Mouse (Mus musculus) monocyte, adult 5-6 weeks (primary cell): ENCODE data around the gene Nup107. TPM values are rescaled to one million over a fixed set of nuclear protein-coding genes. Genes with fewer than 3 reads are reported as not detected.
A peak's percentile ranks its signal among the peaks of the same experiment; 100 is the strongest.
"Not testable (repeated sequence)": the region's sequence is repeated elsewhere in the genome, so short reads cannot be mapped to it uniquely, and the experiment has no call there.

ENCODE experiments used
- ATAC-seq: fragments of 153-309, 156-312 bp; replicated peaks from 2 replicates; pipeline ENCODE4 v1.8.0; 2017; ENCODE audit warnings: mild to moderate bottlenecking; ENCODE audit not compliant: low TSS enrichment, insufficient number of reproducible peaks, severe bottlenecking, poor library complexity, low FRiP score
- total RNA-seq: library from RNA; stranded (forward); fragments of 200-1000, 200-491, 200-594 nt; gene quantifications from 3 replicates; pipeline ENCODE4 v1.2.3, GENCODE M21; 2017

Gene Nup107
- total RNA-seq, 1 experiment from 2014 or later: 83.6 TPM

DNA sequence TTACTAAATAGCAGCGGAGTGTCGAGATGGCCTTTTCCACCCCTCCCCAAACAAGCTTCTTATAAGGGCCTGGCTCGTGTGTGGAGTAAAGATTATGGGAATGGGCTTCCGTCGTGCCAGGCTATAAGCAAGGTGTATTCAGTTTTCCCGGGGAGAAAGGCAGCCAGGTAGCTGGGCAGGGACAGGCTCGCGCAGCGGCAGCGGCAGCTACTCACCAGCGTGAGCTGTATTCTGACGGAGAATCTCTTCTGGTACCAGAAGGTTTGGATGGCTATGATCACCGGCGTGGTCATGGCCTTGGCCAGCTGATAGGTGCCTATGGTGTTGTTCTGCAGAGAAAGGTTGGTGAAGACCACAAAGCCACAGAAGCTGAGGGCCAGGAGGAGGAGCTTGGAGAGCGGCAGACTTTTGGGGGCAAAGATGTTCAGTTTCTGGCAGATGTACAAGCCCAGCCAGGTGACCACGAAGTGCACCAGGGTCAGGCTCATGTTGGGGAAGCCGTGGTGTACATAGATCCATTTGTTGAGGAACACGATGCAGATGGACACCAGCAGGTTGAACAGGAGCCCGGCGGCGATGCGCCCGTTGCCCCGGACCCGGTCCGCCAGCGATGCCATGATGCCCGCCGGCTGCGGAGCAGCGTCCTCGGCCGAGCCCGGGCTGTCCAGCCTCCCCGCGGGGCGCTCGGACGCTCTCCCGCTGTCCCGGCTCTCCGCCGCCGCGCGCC is 46.8 kb downstream of the Nup107 start:
- peak; percentile 36; the same call in 1 of the 2 replicates for ATAC-seq

DNA sequence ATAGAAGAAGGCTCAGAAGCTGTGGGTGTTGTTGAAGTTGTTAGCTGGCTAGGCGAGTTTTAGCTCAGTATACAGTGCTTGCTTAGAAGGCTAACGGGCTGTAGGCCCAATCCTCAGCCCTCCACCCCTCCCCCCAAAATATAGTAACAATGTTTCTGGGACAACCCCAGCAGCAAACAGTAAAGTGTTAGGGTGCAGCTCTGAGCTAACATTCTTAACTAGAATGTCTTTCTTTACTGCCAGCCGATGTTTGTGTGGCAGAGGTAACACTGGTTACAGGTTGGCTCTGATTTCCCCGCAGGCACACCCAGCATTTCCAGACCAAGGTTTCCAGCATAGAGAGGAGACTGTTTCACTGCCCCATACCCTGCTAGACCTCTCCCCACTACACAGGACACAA is 48.6 kb downstream of the Nup107 start:
- no peak for ATAC-seq

DNA sequence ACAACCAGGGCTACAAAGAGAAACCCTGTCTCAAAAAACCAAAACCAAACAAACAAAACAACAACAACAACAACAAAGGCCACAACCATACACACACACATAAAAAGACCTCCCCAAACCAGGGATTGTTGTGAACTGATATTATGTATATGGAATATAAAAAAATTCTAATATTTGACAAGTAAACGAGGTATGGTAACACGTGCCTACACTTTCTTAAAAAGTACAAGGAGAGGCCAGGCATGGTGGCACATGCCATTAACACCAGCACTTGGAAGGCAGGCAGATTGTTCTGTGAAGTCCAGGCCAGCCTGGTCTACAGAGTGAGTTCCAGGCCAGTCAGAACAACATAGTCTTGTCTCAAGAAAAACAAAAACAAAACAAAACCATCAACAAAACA is 49.3 kb downstream of the Nup107 start:
- no peak for ATAC-seq

DNA sequence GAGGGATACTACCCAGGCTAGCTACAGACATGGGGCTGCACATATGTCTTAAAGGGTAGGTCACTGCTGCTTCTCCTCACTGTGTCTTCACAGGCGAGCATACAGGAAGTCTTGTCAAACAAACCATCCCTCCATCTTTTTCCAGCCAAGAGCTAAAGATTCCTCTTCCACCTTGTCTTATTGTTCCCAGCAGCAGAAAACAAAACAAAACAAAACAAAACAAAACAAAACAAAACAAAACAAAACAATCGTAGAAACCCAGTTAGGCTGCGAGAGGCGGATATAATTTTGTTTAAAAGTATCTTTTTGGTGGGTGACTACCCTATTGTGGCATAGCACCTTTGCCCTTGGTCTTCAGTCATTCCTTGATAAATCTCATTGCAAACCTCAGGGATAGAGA is 49.9 kb downstream of the Nup107 start:
- ATAC-seq: no peak

DNA sequence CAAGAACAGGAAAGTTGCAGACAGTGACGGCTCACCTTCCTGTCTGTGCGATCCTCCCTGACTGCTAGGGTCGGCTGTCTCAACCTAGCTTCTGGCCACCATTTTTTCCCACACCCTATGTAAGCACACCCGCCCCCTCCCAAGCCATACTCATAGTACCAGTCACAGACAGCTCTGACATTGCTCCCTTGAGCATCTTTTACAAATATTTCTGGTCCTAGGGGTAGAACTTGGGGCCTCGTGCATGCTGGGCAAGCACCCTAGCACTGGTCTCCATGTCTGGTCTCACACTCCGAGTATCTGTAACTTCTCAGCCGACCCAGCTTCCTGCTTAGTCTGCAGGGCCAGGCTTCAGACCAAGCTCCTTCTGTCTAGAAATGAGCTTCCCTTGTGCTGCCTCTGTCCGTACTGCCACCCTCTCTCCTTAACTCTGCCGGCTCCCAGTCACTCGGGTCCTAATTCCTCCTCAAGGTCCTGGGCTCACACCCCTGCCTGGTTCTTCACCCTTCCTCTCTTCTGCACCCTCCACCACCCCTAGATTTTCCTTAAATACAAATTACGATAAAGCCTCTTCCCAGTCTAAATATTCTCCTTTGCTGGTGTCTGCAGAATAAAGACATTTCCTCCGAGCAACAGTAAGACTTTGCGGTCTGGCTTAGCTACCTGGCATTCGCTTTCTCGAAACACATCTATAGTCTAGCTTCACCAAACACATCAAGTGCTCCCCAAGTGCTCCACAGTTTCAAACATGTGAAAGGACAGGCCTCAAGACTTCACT is 50.6 kb downstream of the Nup107 start:
- no peak for ATAC-seq

DNA sequence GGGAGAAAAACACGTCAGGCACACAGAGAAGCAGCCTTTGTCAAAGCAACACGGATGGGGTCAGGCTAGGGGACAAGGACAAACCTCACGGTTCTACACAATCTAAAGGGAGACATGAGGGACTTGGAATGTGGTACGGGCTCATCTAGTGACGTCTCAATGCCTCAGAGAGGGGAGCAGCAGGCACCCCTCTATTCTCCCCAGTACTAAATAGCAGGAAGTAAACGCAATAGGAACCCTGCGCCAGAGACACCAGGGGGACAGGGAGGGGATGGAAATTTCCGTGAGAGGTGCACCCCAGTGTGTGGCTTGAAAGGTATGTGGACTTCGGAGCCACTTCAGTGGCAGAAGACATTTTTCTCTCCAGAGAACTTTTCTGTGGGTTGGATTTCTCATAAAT is 51.6 kb downstream of the Nup107 start:
- ATAC-seq: no peak

DNA sequence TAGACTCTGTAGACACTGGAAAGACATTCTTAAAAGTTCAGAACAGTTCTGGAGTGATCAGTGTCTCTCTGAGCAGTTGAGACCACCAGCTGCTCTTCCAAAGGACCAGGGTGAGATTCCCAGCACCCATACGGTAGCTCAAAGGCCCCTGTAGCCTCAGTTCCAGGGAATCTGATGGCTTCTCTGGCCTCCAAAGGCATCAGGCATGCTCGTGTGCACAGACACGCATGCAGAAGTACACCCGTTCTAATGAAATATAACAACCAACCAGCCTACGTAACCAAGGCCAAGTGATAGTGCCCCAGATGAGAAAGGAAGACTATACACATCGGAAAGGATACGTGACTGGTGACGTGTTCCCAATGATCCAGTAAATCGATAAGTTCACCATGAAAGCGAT is 52.3 kb downstream of the Nup107 start:
- ATAC-seq: no peak

DNA sequence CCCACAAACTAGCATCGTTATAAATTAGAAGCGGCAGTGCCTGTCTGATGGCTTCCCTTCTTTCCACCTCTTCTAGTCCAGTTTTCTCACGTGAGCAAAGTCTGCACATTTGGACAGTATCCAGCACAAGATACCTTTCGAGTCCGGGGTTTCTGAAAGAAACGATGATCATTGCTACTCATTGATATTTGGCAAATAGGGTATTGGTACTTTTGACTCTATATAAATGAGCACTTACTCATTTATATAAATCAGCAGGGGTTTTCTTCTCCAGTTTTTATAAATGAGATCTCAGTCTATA is 52.9 kb downstream of the Nup107 start:
- no peak for ATAC-seq

DNA sequence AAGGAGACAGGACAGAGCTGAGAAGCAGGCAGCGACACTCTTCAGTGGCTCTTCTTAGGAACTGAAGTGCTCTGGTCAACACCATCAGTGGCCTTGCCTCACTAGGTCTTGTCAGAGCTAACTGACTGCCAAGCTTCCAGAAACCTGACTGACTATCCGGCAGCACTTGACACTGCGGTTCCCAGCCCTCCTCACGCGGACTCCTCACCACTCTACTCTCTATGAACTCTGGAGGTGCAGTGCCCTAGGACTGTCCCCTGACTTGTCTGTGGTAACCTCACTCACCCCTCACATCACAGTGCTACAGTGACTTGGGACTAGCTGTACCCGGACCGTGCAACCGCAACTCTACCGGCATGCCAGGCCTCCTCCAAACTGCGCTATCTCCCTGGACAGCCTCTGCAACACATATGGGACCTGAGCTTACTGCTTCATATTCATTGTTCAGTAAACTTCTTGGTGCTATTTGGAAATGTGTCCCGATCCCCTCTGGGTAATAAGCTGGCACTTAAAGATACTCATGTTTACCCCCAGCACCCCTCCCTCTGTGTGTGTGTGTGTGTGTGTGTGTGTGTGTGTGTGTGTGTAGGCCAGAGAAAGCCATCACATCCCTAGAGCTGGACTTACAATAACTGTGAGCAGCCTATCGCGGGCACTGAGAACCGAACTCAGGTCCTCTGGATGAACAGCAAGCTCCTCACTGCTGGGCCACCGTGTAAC is 53.4 kb downstream of the Nup107 start:
- ATAC-seq: no peak

DNA sequence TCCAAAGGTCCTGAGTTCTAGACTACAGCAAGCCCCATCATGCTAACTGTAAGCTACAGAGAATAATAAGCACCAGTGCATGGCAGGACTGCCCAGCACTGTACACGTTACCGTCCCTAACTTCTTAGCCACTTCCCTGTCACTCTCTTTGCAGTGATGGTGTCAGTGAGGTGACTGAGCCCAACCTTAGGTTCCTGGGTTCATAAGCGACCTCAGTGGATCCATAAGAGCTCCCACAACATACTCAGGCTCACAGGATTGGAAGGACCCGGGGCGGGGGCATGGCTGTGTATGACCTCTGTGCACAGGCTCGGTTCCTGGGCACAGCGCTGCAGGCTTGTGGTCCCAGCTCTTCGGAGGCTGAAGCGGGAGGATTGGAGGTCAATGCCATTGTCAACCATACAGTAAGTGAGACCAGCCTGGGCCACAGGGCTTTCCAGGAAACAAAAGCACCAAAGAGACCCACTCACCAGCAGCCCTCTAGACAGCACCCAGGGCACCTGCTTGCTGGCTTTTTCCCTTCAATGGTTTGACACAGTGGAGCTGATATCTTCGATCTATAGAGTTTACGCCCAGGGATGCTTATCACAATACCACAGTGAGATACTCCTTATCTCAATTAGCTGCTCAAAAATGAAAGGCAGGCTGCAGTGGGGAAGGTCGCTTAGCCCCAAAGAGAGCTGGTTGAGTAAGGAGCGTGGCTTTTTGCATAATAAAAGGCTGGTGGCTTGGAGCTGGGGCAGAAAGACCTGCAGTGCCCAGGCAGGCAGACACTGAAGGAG is 54.2 kb downstream of the Nup107 start:
- no peak for ATAC-seq

DNA sequence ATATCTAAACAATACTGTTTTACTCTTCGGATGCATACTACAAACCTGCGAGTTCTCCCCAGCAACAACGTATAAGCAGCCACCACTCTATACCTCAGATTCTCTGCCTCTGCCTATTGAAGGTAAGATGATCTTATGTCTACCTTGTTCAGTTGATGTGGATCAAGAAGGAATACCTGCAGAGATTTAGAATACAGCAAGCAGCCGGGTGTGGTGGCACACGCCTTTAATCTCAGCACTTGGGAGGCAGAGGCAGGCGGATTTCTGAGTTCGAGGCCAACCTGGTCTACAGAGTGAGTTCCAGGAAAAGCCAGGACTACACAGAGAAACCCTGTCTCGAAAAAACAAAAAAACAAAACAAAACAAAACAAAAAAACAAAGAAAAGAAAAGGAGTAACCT is 55.0 kb downstream of the Nup107 start:
- ATAC-seq: not testable (repeated sequence)

DNA sequence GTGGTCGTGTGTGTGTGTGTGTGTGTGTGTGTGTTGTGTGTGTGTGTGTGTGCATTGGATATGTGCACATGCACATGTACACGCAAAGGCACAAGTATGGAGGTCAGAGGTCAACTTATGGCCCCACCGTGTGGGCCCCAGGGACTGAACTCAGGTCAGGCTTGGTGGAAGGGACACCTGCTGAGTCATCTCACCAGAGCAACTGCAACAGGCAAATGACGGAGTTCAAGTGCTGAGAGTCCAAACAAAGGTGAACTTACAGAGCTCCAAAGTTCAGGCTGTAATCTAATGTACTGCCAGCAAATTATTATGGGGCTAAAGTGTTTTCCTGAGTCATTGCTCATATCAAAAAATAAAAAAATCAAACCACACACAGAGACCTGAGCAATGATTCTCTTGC is 55.4 kb downstream of the Nup107 start:
- ATAC-seq: no peak

DNA sequence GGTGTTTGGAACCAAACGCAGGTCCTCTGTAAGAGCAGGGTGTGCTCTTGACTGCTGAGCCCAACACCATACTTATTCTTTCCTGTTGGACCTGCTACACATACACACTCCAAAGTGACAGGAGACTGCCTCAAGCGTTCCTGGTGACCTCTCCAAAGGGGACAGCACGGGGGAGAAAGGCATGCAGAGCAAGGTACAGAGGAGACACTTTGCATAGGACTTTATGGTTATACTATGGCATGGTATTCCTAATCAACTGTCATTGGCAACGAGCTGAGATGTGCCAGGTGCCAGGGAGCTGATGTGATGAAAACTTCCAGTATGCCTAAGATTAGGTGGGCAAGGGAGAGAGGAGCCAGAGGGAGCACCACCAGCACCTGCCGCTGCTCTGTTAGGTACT is 55.9 kb downstream of the Nup107 start:
- no peak for ATAC-seq

DNA sequence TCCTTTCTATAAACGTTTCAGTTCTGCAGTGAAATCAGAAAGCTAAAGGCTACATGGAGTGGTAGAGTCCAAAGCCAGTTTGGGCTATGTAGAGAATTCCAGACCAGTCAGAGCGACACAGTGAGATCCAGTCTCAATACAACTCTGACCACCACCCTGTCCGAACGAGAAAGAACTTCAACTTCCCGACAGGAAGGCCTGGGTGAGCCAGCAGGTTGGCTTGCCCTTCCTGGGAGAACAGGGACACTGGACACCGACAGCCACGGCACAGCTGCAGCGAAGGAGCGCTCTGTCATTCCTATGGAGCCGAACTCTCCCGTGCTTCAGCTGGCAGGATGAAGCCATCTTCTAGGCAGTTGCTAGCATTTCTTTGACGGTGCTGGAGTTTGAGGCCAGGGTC is 57.1 kb downstream of the Nup107 start:
- not testable (repeated sequence) for ATAC-seq

DNA sequence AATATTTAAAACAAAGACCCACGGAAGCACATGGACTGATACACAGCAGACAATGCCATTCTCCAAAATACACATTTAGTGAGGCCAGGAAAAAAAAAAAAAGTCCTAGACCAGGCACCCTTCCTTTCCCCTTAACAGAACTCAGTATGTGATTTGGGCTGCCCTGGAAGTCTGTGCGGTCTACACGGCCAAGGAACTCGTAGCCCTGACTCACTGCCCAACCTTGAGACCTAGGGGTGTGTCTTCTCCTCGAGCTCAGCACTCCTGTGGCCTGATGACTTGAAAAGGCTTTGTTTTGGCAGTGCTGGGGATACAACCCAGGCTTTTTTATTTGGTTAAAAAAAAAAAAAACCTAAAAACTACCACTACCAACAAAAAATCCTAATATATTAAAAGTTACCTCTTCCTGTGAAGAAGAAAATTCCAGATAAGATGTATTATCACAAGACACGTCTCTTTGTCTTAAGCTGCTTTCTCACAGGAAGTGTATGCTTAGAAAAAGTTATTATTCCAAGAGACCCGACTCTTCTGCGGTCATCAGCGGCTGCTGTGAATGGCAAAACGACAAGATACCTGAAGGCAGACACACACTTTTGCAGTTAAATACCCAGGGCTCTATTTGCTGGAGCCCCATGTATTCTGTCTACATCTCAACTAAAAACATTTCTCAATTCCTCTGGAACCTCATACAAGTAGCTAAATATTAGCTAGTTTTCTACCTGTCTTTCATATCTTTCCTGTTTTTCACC is 58.2 kb downstream of the Nup107 start:
- ATAC-seq: not testable (repeated sequence)

DNA sequence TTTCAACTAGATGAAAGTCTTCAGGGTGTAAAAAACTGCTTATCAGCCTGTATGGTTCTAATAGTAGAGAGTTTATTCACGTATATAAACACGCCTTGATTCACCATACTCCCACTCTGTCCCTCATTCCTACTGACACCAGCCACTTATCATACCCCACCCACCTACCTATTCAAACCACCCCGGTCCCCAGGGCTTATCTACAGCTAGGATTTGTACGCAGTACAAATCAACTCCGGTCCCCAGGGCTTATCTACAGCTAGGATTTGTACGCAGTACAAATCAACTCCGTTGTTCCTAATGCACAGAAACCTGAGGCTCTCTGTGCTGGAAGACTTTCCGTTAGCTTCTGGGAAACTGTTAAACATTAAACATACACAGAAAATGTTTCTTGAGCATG is 58.9 kb downstream of the Nup107 start:
- not testable (repeated sequence) for ATAC-seq

DNA sequence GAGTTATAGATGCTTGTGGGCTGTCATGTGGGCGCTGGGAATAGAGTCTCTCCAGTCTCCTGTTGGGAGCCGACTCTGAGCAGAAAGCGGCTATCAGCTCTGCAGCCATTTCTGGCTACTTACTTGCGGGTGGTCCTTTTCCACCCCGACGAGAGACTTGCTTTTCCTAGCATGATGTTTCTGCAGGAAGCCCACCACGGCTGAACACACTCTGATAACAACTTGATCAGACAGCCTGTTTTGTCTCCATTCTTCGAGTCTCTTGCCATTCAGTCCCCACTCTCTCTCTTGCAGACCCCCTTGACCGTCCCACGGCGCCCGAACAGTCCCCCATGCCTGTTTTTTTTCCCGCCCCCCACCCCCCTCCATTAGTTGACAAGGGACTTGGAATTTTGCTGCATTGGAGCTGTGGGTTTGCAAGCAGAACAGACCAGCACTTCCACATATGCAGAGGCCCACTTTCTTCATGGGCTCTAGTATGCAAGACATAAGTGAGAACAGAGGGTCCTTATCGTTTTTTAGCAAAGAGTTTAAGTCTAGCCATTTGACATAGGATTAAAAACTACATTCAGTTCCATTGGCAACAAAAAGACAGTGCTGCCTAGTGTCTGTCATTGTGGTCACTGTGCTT is 59.4 kb downstream of the Nup107 start:
- ATAC-seq: no peak

DNA sequence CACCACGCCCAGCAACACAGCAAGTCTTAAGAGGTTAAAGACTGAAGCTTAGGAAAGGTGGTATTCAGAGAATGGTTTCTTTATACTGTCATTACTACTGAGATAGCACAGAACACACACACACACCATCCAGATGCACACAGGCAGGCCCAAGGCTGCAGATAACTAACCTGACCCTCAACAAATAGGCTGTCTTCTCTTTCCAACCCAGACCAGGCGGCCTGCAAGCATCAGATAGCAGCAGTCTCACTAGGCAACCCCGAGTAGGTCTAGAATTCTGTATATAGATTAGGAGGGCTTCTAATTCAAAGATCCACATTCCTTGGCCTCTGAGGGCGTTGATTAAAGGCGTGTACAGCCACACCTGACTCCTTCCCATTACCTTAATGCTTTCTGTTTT is 60.3 kb downstream of the Nup107 start:
- no peak for ATAC-seq
